Mouse (Mus musculus): ENCODE data around the gene Gm42517. TPM values are rescaled to one million over a fixed set of nuclear protein-coding genes. Genes with fewer than 3 reads are reported as not detected.

Gene Gm42517
- polyA plus RNA-seq, 1 experiment: 1.3 TPM

DNA sequence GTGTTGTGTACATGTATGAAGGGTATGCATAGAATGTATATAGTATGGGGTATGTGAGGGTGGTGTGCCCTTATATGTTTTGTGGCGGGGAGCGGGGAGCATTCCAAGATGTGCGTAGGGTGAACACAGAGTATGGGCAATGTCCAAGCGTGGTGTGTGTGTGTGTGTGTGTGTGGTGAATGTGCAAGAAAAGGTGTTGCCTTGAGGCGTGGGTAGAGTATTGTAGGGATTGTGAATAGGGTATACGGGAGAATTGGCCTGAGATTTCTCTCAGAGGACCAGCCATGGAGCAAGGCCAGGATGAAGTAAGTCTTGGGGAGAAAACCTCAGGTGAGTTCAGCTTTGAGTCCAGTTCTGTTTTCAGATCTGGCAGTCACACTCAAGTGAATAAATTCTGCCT lies 724 bp upstream of the Gm42517 start:
- no peak for TF ChIP-seq POLR2A (IDR thresholded peaks at IDR 0.05; ENCODE audit: low read depth, low read length)
- TF ChIP-seq CTCF (IDR thresholded peaks at IDR 0.05; ENCODE audit: extremely low read depth, insufficient read depth, insufficient read length, insufficient replicate concordance): no peak
- peaks cover 5% of the 10 kb centered on the region; the same call in 1 of the 2 replicates for H3K4me1 ChIP-seq (ENCODE audit: control insufficient read depth, insufficient read depth, insufficient read length)
- peaks cover 29% of the 10 kb centered on the region for H3K27me3 ChIP-seq (ENCODE audit: control insufficient read depth, insufficient read depth, low read length)
- no peak overlapping the region for H3K4me3 ChIP-seq (ENCODE audit: extremely low read depth, insufficient read depth, insufficient read length)
- H3K36me3 ChIP-seq (ENCODE audit: control insufficient read depth, insufficient read depth, low read length): no peaks in the 10 kb centered on the region
- no peak for DNase-seq (ENCODE audit: low read depth in 1 of 2, low spot score in 2 of 2)
- no peak overlapping the region for H3K27ac ChIP-seq (ENCODE audit: insufficient read depth, low read length)
- 9% methylated on average over 6 of the region's 6 CpGs for WGBS

DNA sequence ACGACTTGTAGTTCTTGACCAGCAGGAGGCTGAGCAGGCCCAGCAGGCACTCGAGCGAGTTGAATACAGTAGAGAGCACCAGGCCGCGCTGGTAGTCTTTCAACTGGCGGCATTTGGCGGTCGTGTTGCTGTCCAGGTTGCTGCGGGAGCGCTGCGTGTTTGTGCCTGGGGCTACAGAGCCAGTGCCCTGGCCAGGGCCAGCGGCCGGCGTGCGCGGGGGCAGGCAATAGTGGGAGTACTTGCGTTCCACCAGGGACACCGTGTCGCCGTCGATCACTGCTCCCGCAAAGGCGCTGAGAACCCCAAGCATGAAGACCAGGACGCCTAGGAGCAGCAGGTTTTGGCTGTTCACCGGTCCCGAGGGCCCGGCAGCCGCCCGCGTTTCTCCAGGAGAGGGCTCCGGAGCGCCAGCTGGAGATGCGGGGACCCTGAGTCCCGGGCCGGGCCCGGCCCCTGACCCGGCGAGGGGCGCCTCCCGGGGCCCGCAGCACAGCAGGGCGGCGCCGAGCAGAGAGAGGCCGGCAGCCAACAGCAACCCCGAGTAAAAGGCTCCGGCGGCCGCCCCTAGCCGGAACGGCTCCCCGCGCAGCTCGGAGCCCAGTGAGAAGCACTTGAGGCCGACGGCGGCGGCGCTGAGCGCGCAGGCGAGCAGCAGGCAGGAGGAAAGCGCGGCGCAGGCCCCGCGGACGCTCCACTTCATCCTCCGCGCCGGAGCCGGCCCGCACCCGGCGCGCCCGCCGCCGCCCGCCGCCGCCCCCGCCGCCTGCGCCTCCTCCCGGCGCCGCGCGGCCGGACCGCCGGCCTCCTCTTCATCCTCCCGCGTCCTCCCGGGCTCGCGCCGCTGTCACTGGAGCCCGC lies 509 bp downstream of the Gm42517 start:
- Histone ChIP-seq H3K27me3 (ENCODE audit: control insufficient read depth, insufficient read depth, low read length) (peaks cover 29% of the 10 kb centered on the region), H3K27ac (ENCODE audit: insufficient read depth, low read length) (no peak overlapping the region), H3K36me3 (ENCODE audit: control insufficient read depth, insufficient read depth, low read length) (no peaks in the 10 kb centered on the region), H3K4me3 (ENCODE audit: extremely low read depth, insufficient read depth, insufficient read length) (peak overlapping the region; percentile 28; the same call in 1 of the 2 replicates), H3K4me1 (ENCODE audit: control insufficient read depth, insufficient read depth, insufficient read length) (peaks cover 5% of the 10 kb centered on the region; the same call in 1 of the 2 replicates)
- 2% methylated on average over 85 of the region's 100 CpGs for WGBS
- no peak for DNase-seq (ENCODE audit: low read depth in 1 of 2, low spot score in 2 of 2)
- TF ChIP-seq POLR2A (IDR thresholded peaks at IDR 0.05; ENCODE audit: low read depth, low read length) (no peak), CTCF (IDR thresholded peaks at IDR 0.05; ENCODE audit: extremely low read depth, insufficient read depth, insufficient read length, insufficient replicate concordance) (no peak)

- peaks cover 29% of the 10 kb centered on the region for H3K27me3 ChIP-seq (ENCODE audit: control insufficient read depth, insufficient read depth, low read length)
- 7% methylated on average over 60 of the region's 60 CpGs for WGBS
Observed at GRCm38 (mm10) chr5:108366328-108366983, 1.3 kb downstream of the Gm42517 start.

DNA sequence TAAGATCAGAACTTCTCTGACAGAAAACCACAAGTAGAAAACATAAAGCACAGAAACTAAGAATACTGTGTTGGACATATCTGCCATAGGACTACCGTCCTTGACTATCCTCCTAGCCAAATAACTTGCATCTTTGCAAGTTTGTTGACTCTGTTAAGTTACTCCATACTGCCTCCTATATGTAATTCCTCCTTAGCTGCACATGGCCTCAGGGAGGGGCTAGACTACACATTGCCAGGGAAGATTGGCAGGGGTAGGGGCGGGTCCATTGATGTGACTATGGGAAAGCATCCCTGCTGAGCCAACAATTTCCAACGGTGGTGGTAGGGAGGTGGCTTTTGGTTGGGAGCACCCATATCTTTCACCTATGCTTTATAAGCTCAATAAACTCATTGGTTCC lies 5.4 kb downstream of the Gm42517 start:
- H3K4me1 ChIP-seq (ENCODE audit: control insufficient read depth, insufficient read depth, insufficient read length): peaks cover 3% of the 10 kb centered on the region; the same call in 1 of the 2 replicates
- no peak overlapping the region for H3K4me3 ChIP-seq (ENCODE audit: extremely low read depth, insufficient read depth, insufficient read length)
- no peak for DNase-seq (ENCODE audit: low read depth in 1 of 2, low spot score in 2 of 2)
- peaks cover 7% of the 10 kb centered on the region for H3K27me3 ChIP-seq (ENCODE audit: control insufficient read depth, insufficient read depth, low read length)
- 54% methylated on average over 3 of the region's 3 CpGs for WGBS
- no peak overlapping the region for H3K27ac ChIP-seq (ENCODE audit: insufficient read depth, low read length)
- no peak for TF ChIP-seq CTCF (IDR thresholded peaks at IDR 0.05; ENCODE audit: extremely low read depth, insufficient read depth, insufficient read length, insufficient replicate concordance)
- no peak for TF ChIP-seq POLR2A (IDR thresholded peaks at IDR 0.05; ENCODE audit: low read depth, low read length)
- no peaks in the 10 kb centered on the region for H3K36me3 ChIP-seq (ENCODE audit: control insufficient read depth, insufficient read depth, low read length)

More at GRCm38 (mm10) chr5:108366328-108366983, 1.3 kb downstream of the Gm42517 start:
- no peak for TF ChIP-seq POLR2A (IDR thresholded peaks at IDR 0.05; ENCODE audit: low read depth, low read length)
- TF ChIP-seq CTCF (IDR thresholded peaks at IDR 0.05; ENCODE audit: extremely low read depth, insufficient read depth, insufficient read length, insufficient replicate concordance): no peak
- Histone ChIP-seq H3K4me3 (ENCODE audit: extremely low read depth, insufficient read depth, insufficient read length) (no peak overlapping the region), H3K4me1 (ENCODE audit: control insufficient read depth, insufficient read depth, insufficient read length) (peaks cover 5% of the 10 kb centered on the region; the same call in 1 of the 2 replicates), H3K36me3 (ENCODE audit: control insufficient read depth, insufficient read depth, low read length) (no peaks in the 10 kb centered on the region), H3K27ac (ENCODE audit: insufficient read depth, low read length) (no peak overlapping the region)
- no peak for DNase-seq (ENCODE audit: low read depth in 1 of 2, low spot score in 2 of 2)

DNA sequence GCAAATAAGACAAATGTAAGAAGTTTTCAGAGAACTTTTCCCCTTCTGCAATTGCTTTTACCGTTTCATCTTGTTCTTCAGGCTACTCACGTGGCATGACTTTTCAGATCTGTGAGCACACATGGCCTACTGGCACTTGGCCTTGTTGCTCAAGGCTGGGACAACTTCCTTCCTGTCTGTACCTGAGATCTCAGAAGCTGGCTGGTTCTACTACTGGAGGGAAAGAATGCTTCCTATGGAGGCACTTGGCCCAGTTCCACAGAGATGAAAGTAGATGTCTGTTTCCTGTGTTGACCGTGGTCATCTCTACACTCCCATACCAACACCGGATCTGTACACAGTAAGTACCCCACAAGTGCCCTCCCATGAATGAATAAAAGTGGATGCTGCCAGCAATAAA lies 7.5 kb downstream of the Gm42517 start:
- no peaks in the 10 kb centered on the region for H3K4me1 ChIP-seq (ENCODE audit: control insufficient read depth, insufficient read depth, insufficient read length)
- DNase-seq (ENCODE audit: low read depth in 1 of 2, low spot score in 2 of 2): no peak
- WGBS: 26% methylated on average over 4 of the region's 4 CpGs

DNA sequence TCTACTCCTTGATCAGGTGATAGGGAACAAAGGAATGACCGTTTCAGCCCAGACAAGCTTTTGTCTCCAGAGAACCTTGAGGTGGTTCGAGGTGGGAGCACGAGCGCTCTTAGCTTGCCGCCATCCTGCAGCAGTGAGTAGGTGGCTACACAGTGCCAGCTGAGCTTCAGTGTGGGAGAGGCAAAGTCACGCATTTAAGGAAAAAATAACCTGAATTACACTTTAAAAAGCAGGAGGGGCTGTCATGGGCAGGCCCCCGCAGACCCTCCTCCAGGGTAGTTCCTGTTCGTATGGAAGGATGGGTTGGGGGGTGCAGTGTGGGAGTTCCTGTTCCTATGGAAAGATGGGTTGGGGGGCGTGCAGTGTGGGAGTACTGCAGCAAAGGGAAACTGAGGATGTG lies 8.2 kb downstream of the Gm42517 start:
- Histone ChIP-seq H3K27me3 (ENCODE audit: control insufficient read depth, insufficient read depth, low read length) (0 out of 2 replicates have a peak, but pooled peaks cover under 1% of the 10 kb centered on the region), H3K4me1 (ENCODE audit: control insufficient read depth, insufficient read depth, insufficient read length) (no peaks in the 10 kb centered on the region), H3K27ac (ENCODE audit: insufficient read depth, low read length) (no peak overlapping the region), H3K4me3 (ENCODE audit: extremely low read depth, insufficient read depth, insufficient read length) (no peak overlapping the region), H3K36me3 (ENCODE audit: control insufficient read depth, insufficient read depth, low read length) (no peaks in the 10 kb centered on the region)
- no peak for TF ChIP-seq POLR2A (IDR thresholded peaks at IDR 0.05; ENCODE audit: low read depth, low read length)
- TF ChIP-seq CTCF (IDR thresholded peaks at IDR 0.05; ENCODE audit: extremely low read depth, insufficient read depth, insufficient read length, insufficient replicate concordance): no peak
- WGBS: 90% methylated on average over 9 of the region's 9 CpGs
- no peak for DNase-seq (ENCODE audit: low read depth in 1 of 2, low spot score in 2 of 2)

More for the DNA sequence above, 7.5 kb downstream of the Gm42517 start:
- 0 out of 2 replicates have a peak, but pooled peaks cover 1% of the 10 kb centered on the region for H3K27me3 ChIP-seq (ENCODE audit: control insufficient read depth, insufficient read depth, low read length)
- H3K27ac ChIP-seq (ENCODE audit: insufficient read depth, low read length): no peak overlapping the region
- H3K4me3 ChIP-seq (ENCODE audit: extremely low read depth, insufficient read depth, insufficient read length): no peak overlapping the region
- H3K36me3 ChIP-seq (ENCODE audit: control insufficient read depth, insufficient read depth, low read length): no peaks in the 10 kb centered on the region
- TF ChIP-seq CTCF (IDR thresholded peaks at IDR 0.05; ENCODE audit: extremely low read depth, insufficient read depth, insufficient read length, insufficient replicate concordance) (no peak), POLR2A (IDR thresholded peaks at IDR 0.05; ENCODE audit: low read depth, low read length) (no peak)

All from spleen, adult 2 months (tissue).